Mouse (Mus musculus) intestine, postnatal 0 days (tissue): ENCODE measurements around the gene C1rl. TPM values are rescaled to one million over a fixed set of nuclear protein-coding genes. Genes with fewer than 3 reads are reported as not detected.
"Not testable (repeated sequence)": the region's sequence is repeated elsewhere in the genome, so short reads cannot be mapped to it uniquely, and the experiment has no call there.

ENCODE experiments used
- ATAC-seq: fragments of 200-750 bp; cut with Nextera tagmentation; 2 replicates; pipeline ENCODE4 v1.8.0; 2017; ENCODE audit warnings: mild to moderate bottlenecking, moderate TSS enrichment, moderate library complexity
- H3K27ac ChIP-seq: fragments of 300-500 bp; sonication (generic); 2 replicates; pipeline ENCODE4 v1.5.1; 2014; ENCODE audit warnings: mild to moderate bottlenecking, low read depth, low read length, moderate library complexity
- H3K27me3 ChIP-seq: fragments of 300-500 bp; sonication (generic); replicated peaks from 2 replicates; pipeline ENCODE4 v1.6.1; 2014; ENCODE audit warnings: low read length, mixed read lengths; ENCODE audit not compliant: control insufficient read depth, insufficient read depth
- H3K36me3 ChIP-seq: fragments of 300-500 bp; sonication (generic); 2 replicates; pipeline ENCODE4 v1.6.1; 2014; ENCODE audit warnings: mild to moderate bottlenecking, moderate library complexity; ENCODE audit not compliant: control insufficient read depth, insufficient read depth
- H3K4me1 ChIP-seq: fragments of 300-500 bp; sonication (generic); replicated peaks from 2 replicates; pipeline ENCODE4 v1.6.1; 2014; ENCODE audit warnings: antibody characterized with exemption, low read length, mixed read lengths; ENCODE audit not compliant: control insufficient read depth, insufficient read depth
- H3K4me2 ChIP-seq: fragments of 300-500 bp; sonication (generic); replicated peaks from 2 replicates; pipeline ENCODE4 v1.6.1; 2014; ENCODE audit warnings: low read depth, mild to moderate bottlenecking, moderate library complexity
- H3K4me3 ChIP-seq: fragments of 300-500 bp; sonication (generic); 2 replicates; pipeline ENCODE4 v1.5.1; 2014; ENCODE audit warnings: low read depth, low read length
- H3K9ac ChIP-seq: fragments of 300-500 bp; sonication (generic); 2 replicates; pipeline ENCODE4 v1.6.1; 2014; ENCODE audit warnings: mild to moderate bottlenecking, low read depth, low read length
- H3K9me3 ChIP-seq: fragments of 300-500 bp; sonication (generic); 2 replicates; pipeline ENCODE4 v1.6.1; 2016; ENCODE audit warnings: mixed run types; ENCODE audit not compliant: control insufficient read depth
- CTCF ChIP-seq: sonication (generic); IDR thresholded peaks from 2 replicates; pipeline ENCODE4 v1.5.1; 2016; ENCODE audit warnings: low read depth, mild to moderate bottlenecking, control low read depth, antibody characterized with exemption, moderate library complexity
- WGBS: fragments of 180-500 bp; shearing (Covaris S2); extraction: QIAGEN DNeasy Blood & Tissue Kit; methylation state at CpG from one replicate; pipeline ENCODE4 v1.1.7; 2014; 5-methylcytosine and 5-hydroxymethylcytosine counted together
- polyA plus RNA-seq: library from polyadenylated mRNA; unstranded; fragments of >200 nt; fragmentation: Nextera tagmentation; extraction: Ambion mirVana; gene quantifications from 2 replicates; pipeline ENCODE4 v1.2.1, GENCODE M21; 2015

Gene C1rl
- polyA plus RNA-seq, 1 experiment from 2014 or later: 1.9 TPM

DNA sequence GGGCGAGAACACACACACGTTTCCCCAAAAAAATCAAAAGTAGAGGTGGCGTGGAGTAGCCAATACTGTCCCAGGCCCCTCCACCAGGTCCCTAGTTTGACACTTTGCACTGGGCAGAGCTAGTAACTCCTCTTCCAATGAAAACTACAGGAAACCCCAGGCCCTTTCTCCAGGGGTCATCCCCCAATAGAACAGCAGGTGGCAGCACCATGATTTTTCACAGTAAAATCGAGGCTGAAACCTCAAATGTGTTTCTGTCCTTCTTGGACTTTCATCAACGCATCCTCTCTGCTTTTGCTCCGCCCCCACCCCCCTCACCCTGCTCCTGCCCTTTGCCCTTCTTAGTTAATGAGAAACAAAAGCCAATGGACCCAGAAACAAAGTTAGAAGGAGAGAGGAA is 11.3 kb upstream of the C1rl start:
- 38% methylated on average over 6 of the region's 6 CpGs for WGBS
- Histone ChIP-seq H3K9ac (no peak overlapping the region), H3K36me3 (no peaks in the 10 kb centered on the region), H3K4me1 (peaks cover 6% of the 10 kb centered on the region), H3K27me3 (no peaks in the 10 kb centered on the region), H3K27ac (no peak overlapping the region; the same call in 1 of the 2 replicates), H3K4me2 (peak overlapping the region; percentile 45), H3K9me3 (no peaks in the 10 kb centered on the region), H3K4me3 (no peak overlapping the region)
- peak; percentile 58 for ATAC-seq
- TF ChIP-seq CTCF: peak; percentile 80

DNA sequence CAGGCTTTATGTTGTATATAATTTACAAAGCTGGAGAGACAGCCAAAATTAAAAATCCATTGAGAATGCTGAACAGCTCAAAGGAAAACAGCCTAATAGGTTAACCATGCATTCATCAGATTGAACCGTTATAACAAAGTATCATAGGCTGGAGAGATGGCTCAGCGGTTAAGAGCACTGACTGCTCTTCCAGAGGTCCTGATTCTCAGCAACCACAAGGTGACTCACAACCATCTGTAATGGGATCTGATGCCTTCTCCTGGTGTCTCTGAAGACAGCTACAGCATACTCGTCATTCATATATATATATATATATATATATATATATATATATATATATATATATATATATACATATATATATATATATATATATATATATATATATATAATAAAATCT is 9.1 kb upstream of the C1rl start:
- H3K9ac ChIP-seq, H3K4me2 ChIP-seq, H3K27ac ChIP-seq, H3K36me3 ChIP-seq, H3K4me1 ChIP-seq, ATAC-seq, H3K4me3 ChIP-seq, H3K27me3 ChIP-seq, H3K9me3 ChIP-seq: not testable (repeated sequence)
- 84% methylated on average over 3 of the region's 3 CpGs for WGBS

DNA sequence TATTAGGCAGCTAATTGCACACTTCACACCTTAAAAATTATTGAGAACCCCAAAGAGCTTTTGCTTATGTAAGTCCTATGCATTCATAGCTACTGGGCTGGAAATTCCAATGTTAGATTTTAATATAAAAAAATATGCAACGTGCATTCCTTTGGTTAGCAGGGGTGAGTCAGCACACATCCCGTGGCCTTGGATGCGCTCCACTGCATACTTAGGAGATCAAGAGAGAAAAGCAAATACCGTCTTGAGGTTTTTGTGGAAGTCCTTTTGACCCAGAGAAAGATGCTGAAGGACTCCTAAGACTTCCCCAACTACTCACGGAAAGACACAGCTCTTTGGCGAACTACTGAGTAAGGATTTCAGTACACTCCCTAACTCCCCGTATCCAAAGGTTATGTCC is 8.1 kb upstream of the C1rl start:
- no peaks in the 10 kb centered on the region for H3K27me3 ChIP-seq
- no peak for ATAC-seq
- no peak overlapping the region for H3K4me3 ChIP-seq
- no peaks in the 10 kb centered on the region for H3K36me3 ChIP-seq
- no peaks in the 10 kb centered on the region for H3K9me3 ChIP-seq
- no peaks in the 10 kb centered on the region; the same call in 1 of the 2 replicates for H3K4me1 ChIP-seq
- no peak overlapping the region for H3K27ac ChIP-seq
- H3K9ac ChIP-seq: no peak overlapping the region
- no peak for TF ChIP-seq CTCF
- 62% methylated on average over 7 of the region's 7 CpGs for WGBS
- H3K4me2 ChIP-seq: no peak overlapping the region

DNA sequence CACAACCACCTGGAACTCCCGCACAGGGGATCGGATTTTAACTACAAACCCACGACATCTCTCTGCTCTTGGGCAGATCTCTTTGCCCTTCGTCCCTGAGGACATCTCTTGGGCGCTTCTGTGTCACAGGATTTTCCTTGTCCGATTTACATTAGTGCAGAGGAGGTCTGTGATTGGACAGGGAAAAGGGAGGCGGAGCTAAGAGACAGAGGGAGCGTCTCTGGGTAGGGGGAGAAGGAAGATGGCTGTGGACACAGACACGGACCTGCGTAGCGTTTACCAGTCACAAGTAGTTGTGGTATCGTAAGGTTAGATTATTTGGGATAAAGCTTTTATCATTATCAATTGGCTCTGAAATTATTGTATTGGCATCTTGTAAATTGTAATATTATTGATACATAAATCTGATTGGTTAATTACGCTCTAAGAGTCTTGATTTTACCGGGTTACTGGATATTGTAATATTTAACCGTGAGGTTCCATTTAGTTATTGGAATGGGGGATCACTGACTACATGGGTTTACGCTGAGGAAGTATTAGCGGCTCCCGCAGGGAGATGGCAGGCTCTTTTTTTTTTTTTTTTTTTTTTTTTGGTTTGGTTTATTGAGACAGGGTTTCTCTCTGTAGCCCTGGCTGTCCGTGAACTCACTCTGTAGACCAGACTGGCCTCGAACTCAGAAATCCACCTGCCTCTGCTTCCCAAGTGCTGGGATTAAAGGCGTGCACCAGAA is 7.3 kb upstream of the C1rl start:
- Histone ChIP-seq H3K27me3 (no peaks in the 10 kb centered on the region), H3K4me2 (peak overlapping the region; percentile 10; the same call in 1 of the 2 replicates), H3K27ac (no peak overlapping the region), H3K36me3 (no peaks in the 10 kb centered on the region), H3K4me3 (no peak overlapping the region), H3K4me1 (no peaks in the 10 kb centered on the region; the same call in 1 of the 2 replicates), H3K9ac (no peak overlapping the region), H3K9me3 (no peaks in the 10 kb centered on the region)
- 48% methylated on average over 21 of the region's 21 CpGs for WGBS
- no peak for TF ChIP-seq CTCF
- ATAC-seq: no peak

DNA sequence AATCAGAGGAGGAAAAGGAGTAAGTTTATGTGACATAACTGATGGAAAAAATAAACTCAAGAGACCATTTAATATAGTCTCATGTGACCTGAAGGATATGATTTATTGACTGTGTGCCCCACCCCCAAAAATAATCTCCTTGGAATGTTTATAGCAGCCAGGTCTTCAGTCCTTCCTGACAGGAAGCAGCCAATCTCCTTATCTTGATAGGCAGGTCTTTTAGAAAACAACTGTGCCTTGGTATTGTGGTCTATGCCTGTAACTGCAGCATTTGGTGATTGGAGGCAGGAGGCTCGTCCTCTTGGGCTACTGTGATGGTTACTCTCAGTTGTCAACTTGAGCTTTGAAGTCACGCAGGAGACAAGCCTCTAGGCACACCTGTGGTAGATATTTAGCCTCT is 5.4 kb upstream of the C1rl start:
- H3K4me1 ChIP-seq: no peaks in the 10 kb centered on the region; the same call in 1 of the 2 replicates
- H3K9ac ChIP-seq: no peak overlapping the region
- no peak overlapping the region for H3K4me3 ChIP-seq
- no peaks in the 10 kb centered on the region for H3K27me3 ChIP-seq
- no peak overlapping the region for H3K4me2 ChIP-seq
- WGBS: 18% methylated on average over 2 of the region's 2 CpGs
- no peak overlapping the region for H3K27ac ChIP-seq
- H3K9me3 ChIP-seq: no peaks in the 10 kb centered on the region
- 0 out of 2 replicates have a peak, but pooled peaks have one; percentile 28 for ATAC-seq
- no peak for TF ChIP-seq CTCF
- H3K36me3 ChIP-seq: no peaks in the 10 kb centered on the region

DNA sequence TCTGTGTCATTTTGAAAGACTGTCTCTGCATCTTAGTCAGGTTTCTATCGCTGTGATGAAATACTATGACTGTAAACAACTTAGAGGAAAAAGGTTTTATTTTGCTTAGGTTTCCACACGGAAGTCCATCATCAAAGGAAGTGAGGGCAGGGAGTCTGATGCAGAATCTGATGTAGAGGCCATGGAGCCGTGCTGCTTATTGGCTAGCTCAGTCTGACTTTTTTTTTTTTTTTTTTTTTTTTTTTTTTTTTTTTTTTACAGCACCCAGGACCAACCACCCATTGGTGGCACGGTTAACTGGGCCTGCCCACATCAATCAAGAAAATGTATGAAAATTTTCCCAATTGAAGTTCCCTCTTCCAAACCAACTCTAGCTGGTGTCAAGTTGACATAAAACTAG is 4.0 kb upstream of the C1rl start:
- no peak overlapping the region for H3K27ac ChIP-seq

More for the DNA sequence above, 4.0 kb upstream of the C1rl start:
- Histone ChIP-seq H3K4me1 (0 out of 2 replicates have a peak, but pooled peaks cover 4% of the 10 kb centered on the region), H3K27me3 (no peaks in the 10 kb centered on the region), H3K4me2 (no peak overlapping the region), H3K36me3 (no peaks in the 10 kb centered on the region), H3K9ac (no peak overlapping the region), H3K9me3 (no peaks in the 10 kb centered on the region), H3K4me3 (no peak overlapping the region)
- ATAC-seq: no peak
- 81% methylated on average over 4 of the region's 4 CpGs for WGBS
- no peak for TF ChIP-seq CTCF
